Mouse (Mus musculus) heart, postnatal 36 days (tissue): ENCODE measurements at regions not wholly inside any gene's neighbourhood (a gene's known extent, or its start where the extent isn't known, plus 50 kb on each side); places are given as distances from the start of the nearest gene placed in this dataset.

Source experiments
- DNase-seq, 2 experiments: peaks; one replicate each; pipeline ENCODE4 v3.0.0; 2021 to 2022
- intact Hi-C: fragments of 180-260 bp; cut with DNase I; formaldehyde crosslinking; loops from one replicate; pipeline ENCODE4 v1.15.1; 2025

- no peak for DNase-seq
These were observed 311.1 kb downstream of the Serpinb8 start for GRCm38 (mm10) chr1:107900913-107901312.

DNA sequence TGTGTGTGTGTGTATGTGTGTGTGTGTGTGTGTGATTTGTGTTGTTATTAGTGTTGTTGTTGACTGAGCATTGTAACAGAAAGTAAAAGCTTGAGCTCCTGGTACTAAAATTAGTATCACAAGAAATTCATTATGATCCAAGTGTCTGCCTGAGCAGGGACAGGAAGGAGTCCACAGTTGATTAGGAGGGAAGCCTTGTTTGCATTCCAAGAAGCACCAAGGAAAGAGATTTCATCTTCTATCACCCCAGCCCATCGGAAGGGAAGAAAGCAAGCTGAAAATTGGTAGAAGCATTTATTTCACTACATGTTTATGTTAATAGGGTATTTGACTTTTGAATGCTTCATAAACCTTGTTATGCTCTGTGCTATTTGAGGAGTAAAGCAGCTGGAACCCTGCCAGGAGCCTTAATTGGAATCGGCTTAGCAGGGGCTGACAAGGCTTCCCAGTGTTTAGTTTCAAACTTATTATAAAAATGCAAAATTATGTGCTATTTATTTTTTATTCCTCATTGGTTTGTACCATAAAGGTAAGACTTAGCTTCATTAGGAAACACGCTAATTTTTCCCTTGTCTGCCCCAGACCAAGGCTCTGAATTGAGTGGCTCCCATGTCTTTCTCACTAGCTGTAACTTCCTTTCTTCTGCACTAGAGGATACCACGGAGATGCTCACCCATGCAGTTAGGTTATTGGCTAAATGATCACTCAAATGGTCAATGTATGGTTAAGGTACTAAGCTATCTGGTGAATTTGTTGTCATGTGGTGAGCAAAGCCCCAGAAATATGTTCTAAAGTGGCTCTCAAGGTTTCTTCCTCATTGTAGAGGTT is 318.6 kb downstream of the Serpinb8 start:
- intact Hi-C loops, result no loop called here
- peak in 1 of 2 experiments; percentile 16 for DNase-seq

More at GRCm38 (mm10) chr1:107900913-107901312, 311.1 kb downstream of the Serpinb8 start:
- intact Hi-C loops, result no loop called here

GRCm38 (mm10) chr1:107914671-107915590 is 325.1 kb downstream of the Serpinb8 start:
- no peak for DNase-seq
- intact Hi-C loops, result loop anchor here (10.0 kb wide), 1 partner anchor 150 kb away; no protein-coding TSS in a partner anchor

- DNase-seq, result peak; percentile 7 to 11
- intact Hi-C loops, result loop anchor here (10.0 kb wide), 1 partner anchor 152 kb away; no protein-coding TSS in a partner anchor
These were observed 327.2 kb downstream of the Serpinb8 start for GRCm38 (mm10) chr1:107917037-107917436.

DNA sequence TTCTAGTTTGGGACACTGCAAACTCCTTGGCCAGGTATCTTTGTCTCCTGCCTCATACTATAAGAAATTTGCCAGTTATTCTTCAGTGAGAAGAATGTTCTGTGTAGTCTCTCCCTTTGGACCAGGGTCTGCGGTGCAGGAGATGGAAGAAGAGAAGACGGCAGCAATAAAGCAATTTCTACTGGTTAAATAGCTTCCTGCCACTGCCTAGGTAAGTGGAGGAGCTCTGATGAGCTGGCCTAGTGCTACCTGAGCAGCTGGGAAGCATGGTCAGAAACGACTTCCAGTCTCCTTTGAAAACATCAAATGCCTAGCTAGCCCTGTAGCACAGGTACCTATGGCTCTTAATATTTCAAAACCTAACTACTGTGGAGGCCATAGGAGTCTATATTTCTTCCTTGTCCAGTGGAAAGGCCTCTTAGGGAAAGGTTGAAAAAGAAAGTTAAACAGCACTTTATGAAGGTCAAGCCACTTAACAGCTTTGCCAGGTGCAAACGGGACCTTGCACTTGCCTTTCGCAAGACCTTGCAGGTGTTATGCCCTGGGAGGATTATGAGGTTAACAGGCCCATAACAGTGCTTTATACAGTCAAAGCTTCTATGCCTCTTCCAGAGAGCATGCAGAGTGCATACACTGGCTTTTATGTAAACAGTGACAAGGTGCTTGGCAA is 351.9 kb downstream of the Serpinb8 start:
- intact Hi-C loops, result no loop called here
- DNase-seq, result no peak

GRCm38 (mm10) chr1:107946204-107946939 is 356.6 kb downstream of the Serpinb8 start:
- no peak for DNase-seq
- intact Hi-C loops, result no loop called here

DNA sequence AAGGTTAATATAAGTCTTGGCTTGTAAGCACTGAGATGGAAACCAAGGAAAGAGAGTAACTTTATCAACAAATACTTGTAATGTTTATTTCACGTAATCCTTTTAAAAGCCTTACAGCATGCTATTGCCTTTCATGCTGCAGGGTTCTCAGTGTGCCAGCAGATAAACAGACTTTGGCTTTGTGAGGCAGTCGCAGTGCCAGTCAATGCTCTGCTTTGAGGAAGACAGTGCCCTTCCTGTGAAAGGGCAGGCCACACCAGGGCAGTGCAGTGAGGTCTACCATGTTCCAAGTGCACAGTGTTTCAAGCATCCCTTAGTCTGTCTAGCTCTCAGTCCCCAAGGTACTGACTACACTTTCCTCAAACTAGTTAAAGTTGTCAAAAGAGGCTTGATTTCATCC is 360.6 kb downstream of the Serpinb8 start:
- intact Hi-C loops, result no loop called here

DNA sequence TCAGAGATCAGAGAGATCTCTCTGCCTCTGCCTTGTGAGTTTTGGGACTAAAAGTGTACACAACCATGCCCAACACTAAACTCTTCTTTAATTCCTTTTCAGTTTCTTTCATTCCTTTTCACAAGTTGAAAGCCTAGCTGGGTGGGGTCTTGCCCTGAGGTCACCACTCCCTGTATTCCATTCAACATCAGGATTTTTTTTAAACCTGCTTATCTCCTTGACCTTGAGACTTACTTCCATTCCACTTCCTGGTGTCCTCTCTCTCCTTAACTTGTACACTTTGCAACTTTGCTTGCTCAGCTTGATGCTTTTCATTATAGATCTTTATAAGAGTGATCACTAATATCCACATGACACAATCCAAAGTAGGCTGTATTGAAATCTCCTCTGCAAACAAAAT is 371.2 kb downstream of the Serpinb8 start:
- no peak for DNase-seq
- intact Hi-C loops, result no loop called here

More for the DNA sequence above, 360.6 kb downstream of the Serpinb8 start:
- DNase-seq, result no peak

DNA sequence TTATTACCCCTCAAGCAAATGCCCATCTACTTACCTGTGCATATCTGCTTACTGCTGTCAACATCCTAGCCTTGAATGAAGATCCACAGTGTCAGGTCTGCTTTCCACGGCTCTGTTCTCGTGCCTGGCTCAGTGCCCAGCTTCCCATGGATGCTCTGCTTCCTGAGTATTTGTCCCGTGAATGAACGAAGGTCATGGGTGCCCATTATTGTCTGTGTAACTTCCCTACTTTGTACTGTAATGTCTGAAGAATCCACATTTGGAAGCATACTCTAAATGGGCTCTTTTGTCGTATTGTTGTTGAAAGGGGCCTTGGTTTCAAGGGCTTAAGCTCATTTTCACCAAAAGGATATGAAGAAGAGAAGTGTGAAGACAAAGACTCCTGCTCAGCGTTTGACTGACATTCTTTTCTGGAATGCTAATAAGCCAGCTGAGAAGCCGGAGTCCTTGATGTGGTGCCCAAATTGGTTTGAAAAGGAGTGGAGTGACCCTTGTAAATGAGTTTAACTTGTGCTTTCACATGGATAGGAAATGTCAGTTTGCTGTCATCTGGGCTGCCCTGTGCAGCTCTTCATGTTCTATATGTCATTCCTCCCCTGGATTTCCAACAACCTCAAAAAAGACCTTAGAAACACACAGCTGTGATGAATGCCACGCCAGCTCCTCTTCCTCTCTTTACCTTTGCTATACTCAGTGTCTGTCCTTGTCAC is 386.0 kb downstream of the Serpinb8 start:
- DNase-seq, result no peak
- intact Hi-C loops, result no loop called here

DNA sequence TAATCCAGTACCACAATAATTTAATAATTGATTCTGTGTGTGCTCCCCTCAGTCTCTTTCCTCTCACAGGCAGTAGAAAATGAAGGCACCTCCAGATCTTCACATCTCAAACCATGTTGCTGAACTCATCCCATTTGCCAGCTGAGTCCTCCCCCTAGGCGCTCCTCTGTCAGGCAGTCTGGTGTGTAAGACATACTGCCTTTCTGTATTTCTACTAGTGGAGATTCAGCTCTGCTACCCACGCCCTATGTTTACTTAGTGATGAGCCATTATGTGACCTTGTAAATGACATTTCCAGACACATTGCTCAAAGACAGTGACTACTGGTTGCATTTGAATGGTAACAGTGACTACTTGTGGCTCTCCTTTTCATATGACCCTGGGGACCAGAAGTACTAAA is 387.9 kb downstream of the Serpinb8 start:
- intact Hi-C loops, result no loop called here

DNA sequence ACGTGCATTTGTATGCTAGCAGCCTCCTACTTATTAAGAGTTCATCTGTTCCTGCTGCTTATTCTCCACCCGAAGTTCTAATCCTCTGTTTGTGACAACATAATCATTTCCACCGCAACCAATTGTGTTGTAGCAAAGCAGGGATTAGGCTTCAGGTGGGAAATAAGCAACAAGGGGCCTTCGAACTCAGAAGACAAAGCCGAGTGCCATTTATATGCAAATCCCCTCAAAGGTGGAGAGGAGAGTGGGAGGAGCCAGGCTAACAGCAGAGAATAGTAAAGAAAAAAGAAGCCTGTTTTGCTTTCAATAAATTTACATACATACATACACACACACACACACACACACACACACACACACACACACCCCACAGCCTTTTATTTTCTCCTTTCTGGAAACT is 388.6 kb downstream of the Serpinb8 start:
- DNase-seq, result no peak
- intact Hi-C loops, result no loop called here

More for the DNA sequence above, 387.9 kb downstream of the Serpinb8 start:
- no peak for DNase-seq

DNA sequence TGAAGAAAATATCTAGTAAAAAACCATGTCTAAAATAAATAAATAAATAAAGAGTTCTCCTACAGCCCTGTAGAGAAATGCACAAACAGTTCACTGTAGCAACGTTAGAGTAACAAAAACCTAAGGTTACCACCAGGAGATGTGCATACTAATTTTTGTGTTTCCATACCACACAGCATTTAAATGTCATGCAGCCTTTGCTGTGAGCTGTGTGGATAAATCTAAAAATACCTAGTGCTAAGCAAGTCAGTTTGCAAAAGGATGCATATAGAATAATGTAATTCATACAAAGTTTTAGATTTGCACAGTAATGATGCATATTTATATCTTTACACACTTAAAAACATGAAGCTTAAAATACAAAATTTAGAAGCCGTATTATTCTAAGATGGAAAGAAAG is 395.8 kb downstream of the Serpinb8 start:
- intact Hi-C loops, result no loop called here
- no peak for DNase-seq

DNA sequence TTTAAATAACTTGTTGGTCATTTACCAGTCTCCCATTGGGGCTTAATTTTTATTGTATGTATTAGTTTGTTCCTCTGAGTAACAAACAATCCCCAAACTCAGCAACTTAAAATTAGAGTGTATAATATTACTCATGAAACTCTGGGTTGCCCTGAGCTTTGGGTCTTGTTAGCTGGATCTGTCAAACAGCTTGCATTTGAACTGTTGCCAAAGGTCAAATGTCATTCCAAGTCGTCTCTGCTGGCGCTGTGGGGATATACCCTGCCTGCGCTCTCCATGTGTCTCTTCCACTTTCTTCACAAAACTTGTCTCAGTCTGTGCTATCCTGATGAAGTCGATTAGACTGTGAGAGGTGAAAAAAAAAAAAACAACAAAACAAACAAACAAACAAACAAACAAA is 398.3 kb downstream of the Serpinb8 start:
- no peak for DNase-seq
- intact Hi-C loops, result no loop called here

- intact Hi-C loops, result no loop called here
- DNase-seq, result no peak
These were observed 403.2 kb downstream of the Serpinb8 start for GRCm38 (mm10) chr1:107993013-107993412.

DNA sequence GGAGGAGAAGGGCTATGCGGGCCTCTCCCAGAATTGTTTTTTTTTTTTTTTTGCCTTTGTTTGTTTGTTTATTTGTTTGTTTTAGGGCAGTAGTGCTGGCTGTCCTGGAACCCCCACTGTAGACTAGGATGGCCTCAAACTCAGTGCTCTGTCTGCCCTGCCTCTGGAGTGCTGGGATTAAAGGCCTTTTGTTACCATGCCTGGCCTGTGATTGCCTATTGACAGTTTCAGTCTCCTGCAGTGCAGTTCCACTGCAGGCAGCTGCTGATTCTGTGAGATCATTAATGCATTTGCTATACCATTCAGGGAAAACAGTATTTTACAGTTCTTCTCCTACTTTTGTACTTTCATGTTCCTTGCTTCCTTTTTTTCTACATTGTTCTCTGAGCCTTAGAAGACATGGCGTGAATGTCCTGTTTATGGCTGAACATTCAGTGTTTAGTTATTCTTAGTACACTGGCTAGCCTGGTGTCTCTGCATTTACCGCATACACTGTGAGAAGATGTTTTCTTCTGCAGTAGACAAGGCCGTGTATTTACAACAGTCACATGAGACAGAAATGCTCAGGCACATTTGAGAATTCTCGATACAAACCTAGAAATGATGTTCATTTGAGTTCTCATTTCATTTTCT is 434.0 kb downstream of the Serpinb8 start:
- intact Hi-C loops, result no loop called here
- no peak for DNase-seq

GRCm38 (mm10) chr1:108024705-108025104 is 434.9 kb downstream of the Serpinb8 start:
- DNase-seq, result no peak
- intact Hi-C loops, result no loop called here

DNA sequence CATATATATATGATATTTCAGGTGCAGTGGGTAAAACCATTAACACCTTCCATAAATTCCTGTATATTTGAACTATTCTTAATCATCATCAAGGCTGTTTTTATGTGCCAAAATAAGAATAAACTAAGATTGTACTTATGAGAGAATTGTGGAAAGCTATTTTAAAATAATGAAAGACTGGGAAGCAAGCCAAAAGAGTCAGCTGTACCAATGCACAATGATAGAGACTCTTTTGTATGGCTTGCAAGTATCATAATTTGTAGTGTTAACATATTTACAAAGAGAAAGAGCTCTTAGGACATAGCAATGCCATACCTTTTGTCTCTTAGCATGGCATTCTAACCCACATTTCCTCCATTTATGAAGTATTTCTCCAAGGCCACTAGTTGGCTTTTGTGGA is 436.7 kb downstream of the Serpinb8 start:
- no peak for DNase-seq

DNA sequence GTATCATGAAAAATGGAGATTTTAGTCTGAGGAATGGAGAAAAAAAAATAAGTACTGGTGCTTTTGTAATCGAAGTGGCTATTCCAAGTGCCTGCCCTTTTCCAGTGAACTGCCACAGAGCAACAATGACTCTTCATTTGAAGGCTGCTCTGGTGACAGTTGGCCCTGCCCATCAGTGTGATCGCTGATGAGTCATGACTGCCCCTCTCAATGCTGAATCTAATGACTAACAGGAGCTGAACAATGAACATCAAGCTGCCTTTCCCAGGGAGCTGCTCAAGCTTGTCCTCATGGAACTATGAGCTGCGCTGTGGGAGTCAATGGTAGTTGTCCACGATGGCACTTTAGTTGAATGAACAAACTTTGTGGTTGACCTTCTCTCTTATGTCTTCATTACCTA is 456.4 kb downstream of the Serpinb8 start:
- DNase-seq, result no peak
- intact Hi-C loops, result no loop called here

More for the DNA sequence above, 436.7 kb downstream of the Serpinb8 start:
- intact Hi-C loops, result no loop called here
